Mouse (Mus musculus) lung, embryonic 16.5 days (tissue): ENCODE measurements around the gene Sorbs1. TPM values are rescaled to one million over a fixed set of nuclear protein-coding genes. Genes with fewer than 3 reads are reported as not detected.

Source experiments
- ATAC-seq: fragments of 200-750 bp; cut with Nextera tagmentation; 2 replicates; pipeline ENCODE4 v1.8.0; 2017; ENCODE audit warnings: low read depth, mild to moderate bottlenecking, moderate library complexity
- H3K27ac ChIP-seq: fragments of 300-500 bp; sonication (generic); 2 replicates; pipeline ENCODE4 v1.5.1; 2014; ENCODE audit warnings: mild to moderate bottlenecking, control low read depth, low read length
- H3K27me3 ChIP-seq: fragments of 300-500 bp; sonication (generic); 2 replicates; pipeline ENCODE4 v1.6.1; 2014; ENCODE audit warnings: low read depth, low read length, mixed read lengths; ENCODE audit not compliant: control insufficient read depth, insufficient read depth
- H3K36me3 ChIP-seq: fragments of 300-500 bp; sonication (generic); 2 replicates; pipeline ENCODE4 v1.6.1; 2014; ENCODE audit warnings: low read length; ENCODE audit not compliant: control insufficient read depth, insufficient read depth
- H3K4me1 ChIP-seq: fragments of 300-500 bp; sonication (generic); replicated peaks from 2 replicates; pipeline ENCODE4 v1.6.1; 2014; ENCODE audit warnings: low read length, mixed read lengths; ENCODE audit not compliant: control insufficient read depth, insufficient read depth
- H3K4me2 ChIP-seq: fragments of 300-500 bp; sonication (generic); 2 replicates; pipeline ENCODE4 v1.6.1; 2014; ENCODE audit warnings: low read depth, low read length, control low read depth
- H3K4me3 ChIP-seq: fragments of 300-500 bp; sonication (generic); 2 replicates; pipeline ENCODE4 v1.5.1; 2014; ENCODE audit warnings: mild to moderate bottlenecking, low read length, control low read depth
- H3K9ac ChIP-seq: fragments of 300-500 bp; sonication (generic); 2 replicates; pipeline ENCODE4 v1.6.1; 2014; ENCODE audit warnings: low read length, control low read depth
- H3K9me3 ChIP-seq: fragments of 300-500 bp; sonication (generic); 2 replicates; pipeline ENCODE4 v1.6.1; 2016; ENCODE audit warnings: low read length; ENCODE audit not compliant: control insufficient read depth
- WGBS: fragments of 180-500 bp; shearing (Covaris S2); extraction: QIAGEN DNeasy Blood & Tissue Kit; methylation state at CpG from one replicate; pipeline ENCODE4 v1.1.7; 2014; 5-methylcytosine and 5-hydroxymethylcytosine counted together
- polyA plus RNA-seq: library from polyadenylated mRNA; unstranded; fragments of >200 nt; fragmentation: Nextera tagmentation; extraction: Ambion mirVana; gene quantifications from 2 replicates; pipeline ENCODE4 v1.2.1, GENCODE M21; 2015

The Sorbs1 gene
- polyA plus RNA-seq, 1 experiment from 2014 or later, result 51.5 TPM

DNA sequence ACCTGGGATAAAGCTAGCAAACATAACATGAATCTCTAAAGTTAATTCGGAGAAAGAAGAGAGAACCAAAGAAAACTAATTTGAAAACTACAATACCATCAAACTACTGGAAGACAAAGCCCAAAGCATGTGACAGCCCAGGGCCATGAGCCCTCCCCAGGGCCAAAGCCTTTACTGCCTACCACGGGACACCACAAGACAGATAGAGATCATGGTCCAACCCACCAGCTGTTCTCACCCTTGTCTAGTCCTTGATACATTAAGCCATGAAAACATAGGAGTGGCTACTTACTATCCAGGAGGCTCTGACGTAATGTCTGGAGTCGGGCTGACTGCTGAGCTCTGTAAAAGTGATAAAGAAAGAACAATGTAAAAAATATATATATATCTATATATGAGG lies 176.9 kb downstream of the Sorbs1 start:
- no peak overlapping the region for H3K9ac ChIP-seq
- no peak overlapping the region for H3K4me3 ChIP-seq
- H3K27ac ChIP-seq, result no peak overlapping the region
- H3K9me3 ChIP-seq, result no peaks in the 10 kb centered on the region
- no peak for ATAC-seq
- peaks cover 6% of the 10 kb centered on the region for H3K4me1 ChIP-seq
- 72% methylated on average over 4 of the region's 4 CpGs for WGBS
- no peaks in the 10 kb centered on the region for H3K27me3 ChIP-seq
- no peak overlapping the region for H3K4me2 ChIP-seq
- no peaks in the 10 kb centered on the region for H3K36me3 ChIP-seq

DNA sequence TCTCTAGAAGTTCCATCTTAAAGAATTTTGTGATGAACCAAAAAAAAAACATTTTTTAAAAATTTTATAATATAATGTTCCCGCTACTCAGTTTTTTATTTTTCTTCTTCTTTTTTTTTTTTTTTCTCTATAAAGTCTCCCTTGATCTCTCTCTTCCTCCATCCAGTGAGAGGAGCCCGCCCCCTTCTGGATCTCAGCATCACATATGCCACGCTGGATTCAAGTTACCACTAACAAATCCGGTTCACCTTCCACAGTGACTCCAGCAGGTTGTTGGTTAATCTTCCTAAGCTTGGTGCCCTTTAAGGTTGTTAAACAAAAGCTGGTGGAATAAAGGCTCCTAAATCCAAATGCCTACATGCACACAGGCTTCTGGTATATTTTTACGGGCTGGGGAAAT lies 179.7 kb downstream of the Sorbs1 start:
- Histone ChIP-seq H3K9me3 (no peaks in the 10 kb centered on the region), H3K36me3 (no peaks in the 10 kb centered on the region), H3K4me3 (no peak overlapping the region), H3K4me2 (no peak overlapping the region), H3K27me3 (no peaks in the 10 kb centered on the region), H3K9ac (no peak overlapping the region), H3K4me1 (peaks cover 3% of the 10 kb centered on the region; the same call in 1 of the 2 replicates), H3K27ac (no peak overlapping the region)
- ATAC-seq, result no peak
- 42% methylated on average over 5 of the region's 5 CpGs for WGBS

DNA sequence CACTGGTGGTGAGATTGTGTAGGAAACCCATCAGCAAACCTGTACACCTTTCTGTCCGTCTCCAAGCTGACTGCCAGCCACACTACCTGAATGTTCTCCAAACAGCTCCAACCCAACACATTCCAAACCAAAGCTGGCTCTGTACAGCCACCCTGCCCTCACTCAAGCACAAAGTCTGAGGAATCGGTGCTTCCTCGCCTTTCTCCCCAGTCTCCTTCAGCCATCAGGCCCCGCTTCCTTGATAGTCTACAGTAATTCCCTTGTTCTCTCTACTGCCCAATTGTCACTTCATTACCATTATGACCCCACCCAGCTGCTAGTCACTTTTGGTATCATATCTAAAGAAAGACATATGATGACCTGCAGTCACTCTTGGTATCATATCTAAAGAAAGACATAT lies 180.5 kb downstream of the Sorbs1 start:
- H3K4me3 ChIP-seq, result no peak overlapping the region
- H3K4me2 ChIP-seq, result no peak overlapping the region
- H3K9ac ChIP-seq, result no peak overlapping the region
- no peaks in the 10 kb centered on the region for H3K9me3 ChIP-seq
- no peaks in the 10 kb centered on the region for H3K36me3 ChIP-seq
- peaks cover 3% of the 10 kb centered on the region; the same call in 1 of the 2 replicates for H3K4me1 ChIP-seq
- H3K27me3 ChIP-seq, result no peaks in the 10 kb centered on the region
- WGBS, result 86% methylated on average over 4 of the region's 4 CpGs
- no peak overlapping the region for H3K27ac ChIP-seq
- ATAC-seq, result no peak

DNA sequence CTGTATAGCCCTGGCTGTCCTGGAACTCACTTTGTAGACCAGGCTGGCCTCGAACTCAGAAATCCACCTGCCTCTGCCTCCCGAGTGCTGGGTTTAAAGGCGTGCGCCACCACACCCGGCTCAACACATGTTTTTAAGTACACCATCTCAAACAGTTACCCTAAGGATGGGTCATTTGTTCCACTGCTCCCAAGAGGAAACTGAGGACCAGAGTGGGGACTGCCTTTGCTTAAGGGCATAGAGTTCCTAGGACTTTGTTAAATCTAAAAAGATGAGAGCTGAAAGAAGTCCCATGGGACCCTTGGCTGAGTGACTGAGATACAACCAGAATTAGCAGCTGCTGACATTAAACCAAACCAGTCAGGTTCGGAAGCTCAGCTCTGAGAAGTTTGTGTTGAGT lies 181.3 kb downstream of the Sorbs1 start:
- no peak overlapping the region for H3K27ac ChIP-seq

DNA sequence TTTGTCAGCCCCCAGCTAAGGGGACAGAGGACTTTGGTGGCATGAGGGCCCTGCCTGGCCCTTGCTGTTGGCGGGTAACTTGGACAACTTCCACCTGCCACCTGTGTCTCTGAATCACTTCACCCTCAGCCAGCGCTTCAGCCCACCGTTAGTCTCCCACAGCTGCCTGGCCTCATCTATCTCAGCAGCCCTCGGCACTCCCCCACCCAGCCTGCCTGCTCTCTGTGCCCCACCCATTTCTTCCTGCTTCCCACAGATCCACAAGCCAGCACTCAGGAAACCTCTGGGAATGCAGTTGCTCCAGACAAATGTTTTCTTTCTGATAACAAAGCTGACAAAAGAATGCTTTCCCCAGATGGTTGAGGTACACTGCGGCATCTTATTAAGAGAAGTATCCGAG lies 181.7 kb downstream of the Sorbs1 start:
- H3K4me2 ChIP-seq, result no peak overlapping the region
- H3K9me3 ChIP-seq, result no peaks in the 10 kb centered on the region
- H3K27me3 ChIP-seq, result no peaks in the 10 kb centered on the region
- no peak overlapping the region for H3K9ac ChIP-seq
- ATAC-seq, result no peak
- 19% methylated on average over 6 of the region's 6 CpGs for WGBS
- H3K27ac ChIP-seq, result no peak overlapping the region
- peaks cover 3% of the 10 kb centered on the region; the same call in 1 of the 2 replicates for H3K4me1 ChIP-seq
- no peak overlapping the region for H3K4me3 ChIP-seq
- no peaks in the 10 kb centered on the region for H3K36me3 ChIP-seq

More for the DNA sequence above, 181.3 kb downstream of the Sorbs1 start:
- ATAC-seq, result no peak
- Histone ChIP-seq H3K27me3 (no peaks in the 10 kb centered on the region), H3K9me3 (no peaks in the 10 kb centered on the region), H3K36me3 (no peaks in the 10 kb centered on the region), H3K4me3 (no peak overlapping the region), H3K4me2 (no peak overlapping the region), H3K9ac (no peak overlapping the region), H3K4me1 (peaks cover 3% of the 10 kb centered on the region; the same call in 1 of the 2 replicates)
- WGBS, result 81% methylated on average over 6 of the region's 6 CpGs

DNA sequence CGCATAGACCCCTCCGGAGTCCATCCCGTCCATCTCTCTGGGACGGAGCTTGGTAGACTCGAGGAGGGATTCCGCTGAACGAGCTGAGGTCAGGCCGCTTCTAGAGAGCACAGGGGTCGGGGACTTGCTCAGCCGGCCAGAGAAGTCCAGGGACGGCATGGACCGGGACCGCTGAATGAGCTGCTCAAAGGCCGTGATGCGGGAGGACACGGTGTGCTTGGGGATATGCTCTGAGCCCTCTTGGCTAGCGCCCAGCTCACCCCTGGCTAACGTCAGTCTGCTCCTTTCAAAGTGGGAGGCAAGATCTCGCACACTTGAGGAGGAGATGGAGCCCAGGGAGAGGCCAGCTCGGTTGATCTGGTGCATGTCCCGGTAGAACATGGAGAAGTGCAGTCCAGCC lies 187.5 kb downstream of the Sorbs1 start:
- Histone ChIP-seq H3K4me2 (no peak overlapping the region), H3K4me1 (no peaks in the 10 kb centered on the region), H3K9ac (no peak overlapping the region), H3K36me3 (0 out of 2 replicates have a peak, but pooled peaks cover 2% of the 10 kb centered on the region), H3K27ac (no peak overlapping the region), H3K27me3 (no peaks in the 10 kb centered on the region), H3K4me3 (no peak overlapping the region), H3K9me3 (no peaks in the 10 kb centered on the region)
- WGBS, result 90% methylated on average over 21 of the region's 21 CpGs
- ATAC-seq, result no peak

DNA sequence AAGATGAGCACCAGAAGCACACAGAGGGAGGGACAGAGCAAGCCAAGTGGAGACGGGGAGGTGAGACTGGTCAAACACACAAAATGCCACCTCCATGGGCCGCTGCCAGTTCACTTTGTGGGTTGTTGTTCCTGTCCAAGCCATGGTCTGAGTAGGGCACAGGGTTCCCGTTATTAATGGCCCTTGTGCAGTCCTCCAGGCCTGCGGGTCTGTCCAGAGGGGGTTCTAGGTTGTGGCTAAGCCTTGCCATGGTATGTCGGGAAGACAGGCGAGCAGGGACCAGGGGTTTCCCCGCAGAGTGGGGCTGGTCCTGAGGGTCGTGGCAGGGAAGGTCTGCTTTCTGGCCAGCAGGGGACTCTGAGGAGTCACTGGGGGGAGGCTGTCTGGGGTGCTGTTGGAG lies 188.2 kb downstream of the Sorbs1 start:
- no peak overlapping the region for H3K4me2 ChIP-seq
- H3K9ac ChIP-seq, result no peak overlapping the region
- H3K4me1 ChIP-seq, result no peaks in the 10 kb centered on the region
- 0 out of 2 replicates have a peak, but pooled peaks cover 2% of the 10 kb centered on the region for H3K36me3 ChIP-seq
- H3K9me3 ChIP-seq, result no peaks in the 10 kb centered on the region
- no peaks in the 10 kb centered on the region for H3K27me3 ChIP-seq
- H3K4me3 ChIP-seq, result no peak overlapping the region
- WGBS, result 87% methylated on average over 8 of the region's 8 CpGs
- H3K27ac ChIP-seq, result no peak overlapping the region
- no peak for ATAC-seq

DNA sequence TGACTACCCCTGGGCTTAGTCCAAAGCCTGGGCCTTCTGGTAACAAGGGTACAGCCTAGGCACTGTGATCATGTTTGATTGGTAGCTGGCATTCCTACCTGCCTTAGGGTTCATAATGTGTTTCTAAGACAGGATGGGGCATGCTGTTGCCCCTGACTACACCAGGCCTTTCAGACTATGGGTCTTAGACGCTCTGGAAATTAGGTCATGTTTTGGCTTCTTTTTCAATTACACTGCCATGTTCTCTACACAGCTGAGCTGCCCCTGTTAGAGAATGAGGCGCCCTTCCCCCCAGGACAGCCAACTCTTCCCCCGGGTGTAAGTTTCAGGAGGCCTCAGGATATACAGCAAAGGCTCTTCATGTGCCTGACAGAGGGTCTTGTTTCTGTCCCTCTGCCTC lies 191.4 kb downstream of the Sorbs1 start:
- no peak for ATAC-seq
- WGBS, result 88% methylated on average over 3 of the region's 3 CpGs

DNA sequence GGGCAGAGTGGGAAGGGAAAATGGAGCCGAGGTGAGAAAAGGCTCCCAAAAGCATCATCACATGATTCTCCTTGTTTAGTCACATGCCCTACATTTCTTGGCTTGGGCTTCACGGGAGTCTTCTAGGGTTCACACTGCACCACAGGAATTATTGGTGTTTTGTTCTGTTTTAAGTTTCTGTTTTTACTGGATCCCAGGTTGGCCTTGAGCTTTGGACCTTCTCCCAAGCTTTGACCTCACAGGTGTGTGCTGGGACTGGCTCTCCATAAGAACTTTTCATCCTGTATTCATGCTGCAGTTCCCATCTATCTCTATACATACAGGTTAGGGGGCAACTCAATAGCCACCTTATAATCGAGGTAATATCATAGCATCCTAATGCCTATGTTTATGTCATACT lies 194.4 kb downstream of the Sorbs1 start:
- H3K27me3 ChIP-seq, result no peaks in the 10 kb centered on the region
- H3K4me1 ChIP-seq, result no peaks in the 10 kb centered on the region; the same call in 1 of the 2 replicates
- H3K27ac ChIP-seq, result no peak overlapping the region
- H3K36me3 ChIP-seq, result no peaks in the 10 kb centered on the region
- WGBS, result 59% methylated on average over 3 of the region's 3 CpGs
- H3K4me2 ChIP-seq, result no peak overlapping the region
- H3K9ac ChIP-seq, result no peak overlapping the region
- ATAC-seq, result no peak
- no peak overlapping the region for H3K4me3 ChIP-seq
- no peaks in the 10 kb centered on the region for H3K9me3 ChIP-seq

More for the DNA sequence above, 191.4 kb downstream of the Sorbs1 start:
- Histone ChIP-seq H3K4me3 (no peak overlapping the region), H3K27me3 (no peaks in the 10 kb centered on the region), H3K4me2 (no peak overlapping the region), H3K9ac (no peak overlapping the region), H3K4me1 (no peaks in the 10 kb centered on the region; the same call in 1 of the 2 replicates), H3K36me3 (0 out of 2 replicates have a peak, but pooled peaks cover 2% of the 10 kb centered on the region), H3K9me3 (no peaks in the 10 kb centered on the region), H3K27ac (no peak overlapping the region)

DNA sequence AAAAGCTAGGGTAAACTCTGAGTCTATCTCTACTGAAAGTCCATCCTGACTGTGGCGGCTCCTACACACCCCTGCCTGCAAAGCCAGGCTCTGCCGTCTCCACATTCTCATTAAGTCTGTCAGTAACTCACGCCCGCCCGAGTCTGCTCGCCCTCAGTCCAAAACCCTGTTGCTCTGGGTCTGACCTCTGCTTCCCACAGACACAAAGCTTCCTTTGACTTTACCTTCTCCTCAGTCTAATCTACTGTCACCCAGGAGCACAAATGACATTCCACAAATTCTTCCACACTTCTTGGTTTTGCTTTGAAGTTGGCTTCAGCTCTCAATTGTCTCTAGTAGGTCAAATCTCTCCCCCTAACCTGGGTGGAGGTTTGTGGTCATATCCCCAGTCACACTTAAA lies 195.1 kb downstream of the Sorbs1 start:
- no peaks in the 10 kb centered on the region; the same call in 1 of the 2 replicates for H3K4me1 ChIP-seq
- H3K27me3 ChIP-seq, result no peaks in the 10 kb centered on the region
- no peak for ATAC-seq
- H3K27ac ChIP-seq, result no peak overlapping the region
- no peaks in the 10 kb centered on the region for H3K9me3 ChIP-seq
- no peak overlapping the region for H3K4me2 ChIP-seq
- 26% methylated on average over 6 of the region's 6 CpGs for WGBS
- H3K36me3 ChIP-seq, result no peaks in the 10 kb centered on the region
- H3K4me3 ChIP-seq, result no peak overlapping the region
- no peak overlapping the region for H3K9ac ChIP-seq
